Mouse (Mus musculus) mesoderm, embryonic 11.5 days (tissue): ENCODE measurements at regions not wholly inside any gene's neighbourhood (a gene's known extent, or its start where the extent isn't known, plus 50 kb on each side); places are given as distances from the start of the nearest gene placed in this dataset.

Source experiments
- DNase-seq: peaks from one replicate; pipeline ENCODE4 v3.0.0-alpha.2; 2012; ENCODE audit warnings: low read depth, low spot score

GRCm38 (mm10) chr7:39864781-39865180 lies 347.2 kb downstream of the Zfp619 start:
- no peak for DNase-seq

- DNase-seq, result no peak
Observed at GRCm38 (mm10) chr7:39866674-39867428, 349.3 kb downstream of the Zfp619 start.

- no peak for DNase-seq
Observed at GRCm38 (mm10) chr7:39867451-39867850, 349.9 kb downstream of the Zfp619 start.

- no peak for DNase-seq
Observed at GRCm38 (mm10) chr7:39882113-39882512, 364.5 kb downstream of the Zfp619 start.

- no peak for DNase-seq
Observed at GRCm38 (mm10) chr7:39894208-39894896, 376.8 kb downstream of the Zfp619 start.

- DNase-seq, result no peak
Observed at GRCm38 (mm10) chr7:39896918-39897317, 379.4 kb downstream of the Zfp619 start.

GRCm38 (mm10) chr7:39898268-39898667 lies 380.7 kb downstream of the Zfp619 start:
- DNase-seq, result peak; percentile 15

- DNase-seq, result no peak
Observed at GRCm38 (mm10) chr7:39933946-39934345, 416.4 kb downstream of the Zfp619 start.

GRCm38 (mm10) chr7:39937262-39937661 lies 419.7 kb downstream of the Zfp619 start:
- peak; percentile 10 for DNase-seq

GRCm38 (mm10) chr7:39942262-39942900 lies 424.8 kb downstream of the Zfp619 start:
- peak; percentile 2 for DNase-seq

- DNase-seq, result no peak
Observed at GRCm38 (mm10) chr7:39954110-39954509, 436.5 kb downstream of the Zfp619 start.

GRCm38 (mm10) chr7:39954931-39955330 lies 437.4 kb downstream of the Zfp619 start:
- no peak for DNase-seq

- DNase-seq, result no peak
Observed at GRCm38 (mm10) chr7:39978121-39978520, 460.6 kb downstream of the Zfp619 start.

- no peak for DNase-seq
Observed at GRCm38 (mm10) chr7:39981647-39982046, 464.1 kb downstream of the Zfp619 start.
